Mouse (Mus musculus) forebrain, postnatal 0 days (tissue): ENCODE measurements around the gene 6430628N08Rik. TPM values are rescaled to one million over a fixed set of nuclear protein-coding genes. Genes with fewer than 3 reads are reported as not detected.

Source experiments
- ATAC-seq: fragments of 200-750 bp; cut with Nextera tagmentation; 2 replicates; pipeline ENCODE4 v1.8.0; 2017; ENCODE audit warnings: mild to moderate bottlenecking, moderate library complexity
- DNase-seq: peaks from one replicate; pipeline ENCODE4 v3.0.0-alpha.2; 2015
- H3K27ac ChIP-seq: fragments of 300-500 bp; sonication (generic); 2 replicates; pipeline ENCODE4 v1.5.1; 2014; ENCODE audit warnings: low read depth, mild to moderate bottlenecking, antibody characterized with exemption, low read length, moderate library complexity, mixed read lengths
- H3K27me3 ChIP-seq: fragments of 300-500 bp; sonication (generic); 2 replicates; pipeline ENCODE4 v1.6.1; 2014; ENCODE audit warnings: mild to moderate bottlenecking, low read length, mixed read lengths; ENCODE audit not compliant: insufficient read depth
- H3K36me3 ChIP-seq: fragments of 300-500 bp; sonication (generic); 2 replicates; pipeline ENCODE4 v1.6.1; 2014; ENCODE audit warnings: mild to moderate bottlenecking, moderate library complexity; ENCODE audit not compliant: insufficient read depth
- H3K4me1 ChIP-seq: fragments of 300-500 bp; sonication (generic); 2 replicates; pipeline ENCODE4 v1.6.1; 2014; ENCODE audit warnings: antibody characterized with exemption; ENCODE audit not compliant: insufficient read depth
- H3K4me2 ChIP-seq: fragments of 300-500 bp; sonication (generic); 2 replicates; pipeline ENCODE4 v1.6.1; 2014; ENCODE audit warnings: low read depth, mild to moderate bottlenecking, moderate library complexity
- H3K4me3 ChIP-seq: fragments of 300-500 bp; sonication (generic); 2 replicates; pipeline ENCODE4 v1.5.1; 2014; ENCODE audit warnings: low read depth, low read length, mixed read lengths
- H3K9ac ChIP-seq: fragments of 300-500 bp; sonication (generic); 2 replicates; pipeline ENCODE4 v1.6.1; 2014; ENCODE audit warnings: mild to moderate bottlenecking
- H3K9me3 ChIP-seq: fragments of 300-500 bp; sonication (generic); 2 replicates; pipeline ENCODE4 v1.6.1; 2016; ENCODE audit warnings: low read length
- CTCF ChIP-seq: sonication (generic); IDR thresholded peaks from 2 replicates; pipeline ENCODE4 v1.5.1; 2016; ENCODE audit warnings: antibody characterized with exemption, control low read depth, low read depth
- WGBS: fragments of 180-500 bp; shearing (Covaris S2); extraction: QIAGEN DNeasy Blood & Tissue Kit; methylation state at CpG from one replicate; pipeline ENCODE4 v1.1.7; 2014; 5-methylcytosine and 5-hydroxymethylcytosine counted together
- polyA plus RNA-seq: library from polyadenylated mRNA; unstranded; fragments of >200 nt; fragmentation: Nextera tagmentation; extraction: Ambion mirVana; gene quantifications from 2 replicates; pipeline ENCODE4 v1.2.1, GENCODE M21; 2015
- total RNA-seq: library from RNA; depleted of rRNA; stranded (reverse); fragments of >200 nt; gene quantifications from 2 replicates; pipeline ENCODE4 v1.2.3, GENCODE M21; 2014; rRNA removed

6430628N08Rik gene
- total RNA-seq (1.3 and 1.4 TPM in 2 replicates), polyA plus RNA-seq (0.54 and 0.62 TPM in 2 replicates)

GRCm38 (mm10) chr4:115890553-115890952 lies at the start of gene 6430628N08Rik:
Gene 6430628N08Rik (plus strand): TSS chr4:115890665.
- Histone ChIP-seq H3K4me3 (peak within 1 kb of the TSS; percentile 27), H3K4me1 (no peaks in the 10 kb centered on the region; the same call in 1 of the 2 replicates), H3K4me2 (peak within 1 kb of the TSS; percentile 55), H3K9me3 (no peaks in the 10 kb centered on the region), H3K27ac (no peak within 1 kb of the TSS), H3K9ac (peak within 1 kb of the TSS; percentile 37; the same call in 1 of the 2 replicates), H3K36me3 (no peaks in the 10 kb centered on the region), H3K27me3 (peaks cover 13% of the 10 kb centered on the region; the same call in 1 of the 2 replicates)
- no peak for TF ChIP-seq CTCF
- WGBS: under 1% methylated on average over 31 of the region's 31 CpGs
- ATAC-seq (peak; percentile 21; the same call in 1 of the 2 replicates), DNase-seq (no peak)

DNA sequence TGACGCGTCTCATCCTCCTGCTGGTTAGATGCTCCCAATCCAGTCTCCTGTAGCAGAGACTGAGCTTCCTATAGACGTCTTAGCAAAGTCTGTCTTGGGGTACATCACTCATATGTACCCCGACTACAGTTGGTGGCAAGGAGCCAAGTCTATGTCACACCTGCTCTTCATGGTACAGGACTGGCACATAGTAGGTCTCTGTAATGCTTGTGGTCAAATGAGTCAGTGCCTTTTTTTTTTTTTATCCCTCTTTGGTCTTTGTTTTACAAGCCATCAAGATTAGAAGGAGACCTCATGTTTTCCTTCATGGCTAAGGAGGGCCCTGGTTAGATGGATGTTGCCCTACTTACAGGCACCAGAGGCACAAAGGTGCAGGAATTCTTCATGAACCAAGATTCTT lies 49.6 kb upstream of the 6430628N08Rik start:
- 80% methylated on average over 4 of the region's 4 CpGs for WGBS
- TF ChIP-seq CTCF: no peak
- Histone ChIP-seq H3K27ac (no peak overlapping the region), H3K27me3 (no peaks in the 10 kb centered on the region), H3K4me2 (no peak overlapping the region), H3K4me1 (0 out of 2 replicates have a peak, but pooled peaks cover 7% of the 10 kb centered on the region), H3K9ac (no peak overlapping the region), H3K36me3 (no peaks in the 10 kb centered on the region), H3K4me3 (no peak overlapping the region), H3K9me3 (no peaks in the 10 kb centered on the region)
- ATAC-seq: no peak
- DNase-seq: no peak

- no peak overlapping the region for H3K9ac ChIP-seq
- no peaks in the 10 kb centered on the region for H3K4me1 ChIP-seq
- ATAC-seq (no peak), DNase-seq (no peak)
- H3K36me3 ChIP-seq: peaks cover 10% of the 10 kb centered on the region; the same call in 1 of the 2 replicates
- no peak overlapping the region for H3K4me2 ChIP-seq
- H3K27ac ChIP-seq: no peak overlapping the region
- no peaks in the 10 kb centered on the region for H3K27me3 ChIP-seq
- no peak overlapping the region for H3K4me3 ChIP-seq
- H3K9me3 ChIP-seq: no peaks in the 10 kb centered on the region
- TF ChIP-seq CTCF: no peak
- WGBS: 54% methylated on average over 2 of the region's 2 CpGs
Measured at GRCm38 (mm10) chr4:115846656-115847055, 43.8 kb upstream of the 6430628N08Rik start.

DNA sequence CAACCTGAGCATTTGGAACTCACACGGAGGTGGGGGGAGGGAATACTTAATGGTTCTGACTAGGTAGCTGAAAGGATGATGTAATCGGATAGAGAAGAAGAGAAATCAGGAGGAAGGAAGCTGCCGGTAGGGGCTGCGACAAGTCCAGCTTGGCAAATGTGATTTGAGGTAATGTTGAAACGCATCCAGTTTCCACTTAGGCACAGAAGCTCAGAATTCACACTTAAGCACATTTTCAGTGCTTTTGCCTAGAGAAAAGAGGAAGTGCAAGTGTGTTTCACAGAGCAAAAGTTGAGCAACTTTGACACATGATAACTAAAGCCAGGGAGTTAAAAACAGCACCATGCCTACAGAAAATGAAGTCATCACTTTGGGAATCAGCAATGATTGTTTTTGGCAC lies 43.1 kb upstream of the 6430628N08Rik start:
- Histone ChIP-seq H3K36me3 (peaks cover 10% of the 10 kb centered on the region; the same call in 1 of the 2 replicates), H3K9ac (no peak overlapping the region), H3K27me3 (no peaks in the 10 kb centered on the region), H3K9me3 (no peaks in the 10 kb centered on the region), H3K4me3 (no peak overlapping the region), H3K4me2 (no peak overlapping the region), H3K4me1 (no peaks in the 10 kb centered on the region), H3K27ac (no peak overlapping the region)
- peak; percentile 45 for DNase-seq
- 32% methylated on average over 5 of the region's 5 CpGs for WGBS
- ATAC-seq: peak; percentile 62
- TF ChIP-seq CTCF: peak; percentile 34

DNA sequence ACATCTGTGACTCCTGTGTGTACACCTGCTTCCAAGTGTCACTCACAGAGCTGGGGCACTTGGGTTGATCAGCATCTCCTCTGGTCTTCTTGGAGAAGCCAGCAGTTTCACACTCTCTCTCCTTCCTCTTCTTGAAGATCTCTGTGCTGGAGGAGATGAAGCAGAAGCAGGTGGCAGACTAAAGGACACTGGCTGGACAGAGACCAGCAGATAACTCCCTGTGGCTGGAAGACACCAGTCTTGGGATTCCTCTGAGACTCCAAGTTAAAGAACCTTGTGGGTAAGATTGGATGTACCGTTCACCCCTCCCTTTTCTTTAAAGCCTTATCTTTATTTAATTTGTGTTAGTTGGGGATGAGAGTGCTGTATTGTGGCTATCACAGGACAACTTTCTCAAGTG lies 42.4 kb upstream of the 6430628N08Rik start:
- WGBS: 96% methylated on average over 1 of the region's 1 CpGs

GRCm38 (mm10) chr4:115848990-115849677 lies 41.3 kb upstream of the 6430628N08Rik start:
- ATAC-seq: no peak
- Histone ChIP-seq H3K9me3 (no peaks in the 10 kb centered on the region), H3K27ac (no peak overlapping the region), H3K4me3 (no peak overlapping the region), H3K9ac (no peak overlapping the region), H3K27me3 (no peaks in the 10 kb centered on the region), H3K36me3 (peaks cover 10% of the 10 kb centered on the region; the same call in 1 of the 2 replicates), H3K4me1 (no peaks in the 10 kb centered on the region), H3K4me2 (no peak overlapping the region)
- DNase-seq: no peak
- WGBS: 75% methylated on average over 8 of the region's 8 CpGs
- TF ChIP-seq CTCF: no peak

More for the DNA sequence above, 42.4 kb upstream of the 6430628N08Rik start:
- peaks cover 10% of the 10 kb centered on the region; the same call in 1 of the 2 replicates for H3K36me3 ChIP-seq
- H3K9ac ChIP-seq: no peak overlapping the region
- no peak overlapping the region for H3K4me2 ChIP-seq
- no peak for DNase-seq
- TF ChIP-seq CTCF: no peak
- no peaks in the 10 kb centered on the region for H3K9me3 ChIP-seq
- no peak for ATAC-seq
- no peaks in the 10 kb centered on the region for H3K4me1 ChIP-seq
- no peak overlapping the region for H3K27ac ChIP-seq
- H3K4me3 ChIP-seq: no peak overlapping the region
- H3K27me3 ChIP-seq: no peaks in the 10 kb centered on the region

- no peaks in the 10 kb centered on the region for H3K4me1 ChIP-seq
- DNase-seq: no peak
- ATAC-seq: no peak
- H3K27me3 ChIP-seq: no peaks in the 10 kb centered on the region
- H3K4me3 ChIP-seq: no peak overlapping the region
- no peak overlapping the region for H3K4me2 ChIP-seq
- no peaks in the 10 kb centered on the region for H3K9me3 ChIP-seq
- no peak overlapping the region for H3K27ac ChIP-seq
- no peak overlapping the region for H3K9ac ChIP-seq
- peaks cover 10% of the 10 kb centered on the region; the same call in 1 of the 2 replicates for H3K36me3 ChIP-seq
- 89% methylated on average over 2 of the region's 2 CpGs for WGBS
- no peak for TF ChIP-seq CTCF
Measured at GRCm38 (mm10) chr4:115850111-115850510, 40.4 kb upstream of the 6430628N08Rik start.
